Mouse (Mus musculus): ENCODE data around the gene Sec61g. TPM values are rescaled to one million over a fixed set of nuclear protein-coding genes. Genes with fewer than 3 reads are reported as not detected.
"Not testable (repeated sequence)": the region's sequence is repeated elsewhere in the genome, so short reads cannot be mapped to it uniquely, and the experiment has no call there.

Sec61g gene
- total RNA-seq (2021) = 10 to 100 TPM in 1 of 2 experiments, 1 to 10 TPM in 1; 10.0 to 10.9 TPM

DNA sequence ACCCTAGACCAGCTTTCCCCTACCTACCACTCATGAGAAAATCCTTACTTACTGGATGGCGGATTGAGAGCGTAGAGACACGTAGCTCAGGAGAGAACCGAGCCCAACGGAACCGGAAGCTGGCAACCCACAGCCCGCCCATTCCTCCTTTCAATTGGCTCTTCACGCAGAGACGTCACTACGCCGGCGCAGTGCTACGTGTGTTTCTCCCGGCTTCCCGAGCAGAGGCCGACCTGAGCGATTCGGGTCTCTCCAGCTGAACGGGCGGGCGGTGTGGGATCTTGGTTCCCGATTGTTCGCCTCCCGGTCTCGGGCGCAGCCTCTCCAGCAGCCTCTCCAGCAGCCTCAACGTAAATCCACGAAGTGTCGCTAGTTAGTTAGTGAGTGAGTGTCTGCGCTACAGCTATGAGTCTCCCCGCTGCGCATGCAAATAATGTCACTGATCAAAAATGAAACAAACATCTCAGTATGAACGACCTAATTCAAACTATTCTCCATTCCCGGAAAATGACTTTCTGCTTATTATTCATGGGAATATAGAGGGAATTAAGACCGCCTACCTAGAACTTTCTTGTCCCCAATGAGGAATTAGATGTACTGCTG lies at the start of gene Sec61g:
TSS of gene Sec61g (minus strand) at position 433 of the 603 bp plus-strand sequence.
- peak; percentile 92 to 94 for DNase-seq

DNA sequence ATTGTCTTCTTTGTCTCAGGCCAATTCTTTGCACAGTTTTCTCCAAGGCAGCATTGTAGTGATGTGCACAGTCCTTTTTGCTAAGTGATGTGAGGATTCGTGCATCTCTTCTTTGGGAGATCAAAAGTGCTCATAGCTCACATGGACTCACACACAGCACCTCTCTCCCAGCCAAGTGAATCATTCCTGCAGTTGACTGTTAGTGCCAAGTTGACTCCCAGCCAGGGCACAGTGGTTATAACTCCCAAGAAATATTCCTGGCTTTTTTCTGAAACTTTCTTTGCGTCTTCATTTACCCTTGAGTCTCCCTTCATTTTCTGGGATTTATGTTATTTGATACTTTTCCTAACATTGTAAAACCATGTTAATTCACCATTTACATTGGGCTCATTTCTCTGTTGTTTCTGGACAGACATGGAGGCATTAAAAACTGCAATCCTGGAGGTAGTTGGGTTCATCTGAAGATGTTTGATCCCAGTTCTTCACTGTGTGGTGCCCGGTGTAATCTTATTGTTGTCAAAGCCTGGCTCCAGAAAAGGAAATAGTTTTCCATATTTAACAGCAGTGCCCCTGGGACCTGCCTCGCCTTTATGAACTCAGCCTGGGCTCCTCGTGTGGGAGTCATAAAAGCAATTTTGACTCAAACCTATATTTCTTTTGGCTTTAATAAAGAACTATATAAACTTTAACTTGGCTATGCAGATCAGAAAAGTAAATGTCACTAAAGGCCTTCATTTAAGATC lies 38.3 kb upstream of the Sec61g start:
- no peak for DNase-seq

DNA sequence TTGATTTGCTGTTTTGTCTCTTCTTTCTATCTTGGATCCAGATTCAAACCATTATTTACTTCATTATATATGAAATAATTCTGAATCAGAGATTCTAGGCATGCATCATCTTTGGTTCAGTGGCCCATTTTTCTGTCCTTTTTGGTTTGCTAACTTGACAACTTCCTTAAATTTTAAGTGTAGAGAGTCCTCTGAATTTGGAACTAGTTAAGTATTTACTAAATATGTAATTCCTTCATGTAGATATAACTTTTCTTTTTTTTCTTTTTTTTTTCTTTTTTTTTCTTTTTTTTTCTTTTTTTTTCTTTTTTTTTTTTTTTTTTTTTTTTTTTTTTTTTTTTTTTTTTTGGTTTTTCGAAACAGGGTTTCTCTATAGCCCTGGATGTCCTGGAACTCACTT lies 29.1 kb upstream of the Sec61g start:
- no peak for DNase-seq

DNA sequence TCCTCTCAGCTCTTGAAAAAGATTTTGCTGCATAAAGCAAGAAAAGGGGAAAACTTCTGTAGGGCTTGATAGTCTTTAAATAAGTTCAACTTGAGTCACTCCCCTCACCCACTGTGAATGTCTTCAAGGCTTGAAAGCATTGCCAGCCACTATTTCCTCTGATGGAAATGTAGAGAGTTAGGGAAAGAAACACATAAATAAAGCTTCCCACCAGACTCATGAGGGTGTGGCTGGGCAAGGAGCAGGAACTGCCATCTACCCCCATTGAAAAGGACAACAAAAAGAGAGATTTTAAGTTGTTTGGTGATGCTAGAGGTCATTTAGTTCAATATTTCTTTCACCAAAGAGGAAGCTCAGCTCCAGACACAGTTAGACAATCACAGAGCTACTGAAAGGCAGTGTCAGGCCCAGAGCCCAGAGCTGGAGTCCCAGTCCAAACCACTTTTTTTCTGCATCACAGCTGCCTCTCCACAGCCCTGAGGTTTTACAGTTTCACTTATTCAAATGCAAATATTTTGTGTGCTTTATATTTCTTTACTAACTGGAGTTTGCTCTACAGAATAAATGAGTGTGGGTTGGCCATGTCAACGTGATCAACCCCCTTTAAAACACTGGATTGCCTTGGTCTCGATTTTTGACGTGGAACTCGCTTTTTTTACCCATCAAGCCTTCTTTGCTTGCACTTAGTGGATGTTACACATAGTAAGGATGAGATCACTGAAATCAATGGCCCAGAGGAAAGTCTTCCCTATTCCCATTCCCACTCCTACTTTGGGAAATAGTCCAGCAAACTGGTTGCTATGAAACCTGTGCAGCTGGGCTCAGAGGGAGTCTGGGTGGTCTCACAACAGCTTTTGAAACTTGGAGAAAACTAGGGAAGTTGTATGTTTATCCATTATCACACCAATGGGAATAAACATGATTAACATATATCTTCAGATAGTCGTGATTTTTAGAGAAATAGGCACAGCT lies 26.6 kb upstream of the Sec61g start:
- DNase-seq = no peak

DNA sequence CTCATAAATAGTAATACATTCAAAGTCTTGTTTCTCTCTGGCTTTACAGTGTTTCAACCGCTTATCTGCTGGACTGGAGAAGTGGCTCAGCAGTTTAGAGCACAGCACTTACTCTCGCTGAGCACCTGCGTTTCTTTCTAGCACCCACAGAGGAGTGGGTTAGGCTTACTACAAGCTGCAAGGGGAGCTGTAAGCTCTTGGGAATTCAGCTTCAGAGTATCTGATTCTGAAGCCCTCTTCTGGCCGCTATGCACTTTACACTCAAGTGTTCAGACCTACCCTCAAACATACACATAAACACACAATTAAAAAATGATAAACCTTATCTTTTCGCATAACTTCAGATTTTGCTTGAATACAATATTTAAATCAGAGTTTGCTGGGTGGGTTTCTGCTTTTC lies 24.6 kb upstream of the Sec61g start:
- DNase-seq = no peak

DNA sequence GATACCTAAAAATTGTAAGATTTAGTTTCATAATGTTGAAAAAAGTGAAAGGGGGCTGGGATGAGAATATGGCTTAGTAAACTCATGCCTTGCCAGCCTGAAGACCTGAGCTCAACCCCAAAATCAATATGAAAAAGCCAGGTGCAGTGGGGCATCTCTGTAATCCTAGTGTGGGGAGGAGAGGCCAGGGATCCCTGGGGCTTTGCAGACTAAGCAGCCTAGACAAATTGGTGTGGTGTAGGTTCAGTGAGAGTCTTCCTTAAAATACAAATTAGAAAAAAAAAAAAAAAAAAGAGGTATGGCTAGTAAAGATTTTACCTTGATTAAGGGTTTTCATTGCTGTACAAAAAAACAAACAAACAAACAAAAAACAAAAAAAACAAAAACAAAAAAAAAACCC lies 20.6 kb upstream of the Sec61g start:
- DNase-seq = no peak

DNA sequence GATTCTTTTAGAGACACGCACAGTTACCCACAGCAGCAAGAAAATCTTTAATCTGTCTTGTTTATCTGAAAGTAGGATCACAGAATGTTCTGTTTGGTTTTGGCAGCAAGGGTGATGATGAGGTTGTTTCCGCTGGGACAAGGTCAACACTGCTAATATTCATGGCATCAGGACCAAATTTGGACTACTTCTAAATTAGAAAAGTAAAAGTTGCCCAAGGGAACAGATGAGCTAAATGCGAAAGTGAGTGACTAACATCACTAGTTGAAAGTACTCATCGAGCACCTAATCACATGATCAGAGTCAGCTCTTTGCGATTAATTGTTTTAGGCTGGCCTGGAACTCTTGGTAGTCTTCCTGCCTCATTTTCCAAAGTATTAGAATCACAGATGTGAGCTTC lies 20.1 kb upstream of the Sec61g start:
- DNase-seq = no peak

DNA sequence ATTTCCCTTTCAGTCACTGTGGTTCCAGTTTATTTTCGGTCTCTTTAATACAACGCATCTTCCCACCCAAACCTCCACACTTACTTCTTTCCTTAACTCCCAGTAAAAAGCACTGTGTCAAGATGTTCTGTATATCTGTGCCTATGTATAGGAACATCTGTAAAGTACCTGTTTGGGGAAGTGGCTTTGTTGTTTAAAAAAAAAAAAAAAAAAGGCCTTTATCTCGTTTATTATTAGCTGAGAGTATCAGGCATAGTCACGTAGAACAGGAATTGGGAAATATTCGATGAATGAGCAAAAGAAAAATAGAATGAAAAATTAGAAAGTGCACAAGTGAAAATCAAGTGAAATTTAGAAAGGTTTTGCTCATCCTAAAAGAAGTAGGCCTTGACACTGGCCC lies 19.5 kb upstream of the Sec61g start:
- DNase-seq = no peak

DNA sequence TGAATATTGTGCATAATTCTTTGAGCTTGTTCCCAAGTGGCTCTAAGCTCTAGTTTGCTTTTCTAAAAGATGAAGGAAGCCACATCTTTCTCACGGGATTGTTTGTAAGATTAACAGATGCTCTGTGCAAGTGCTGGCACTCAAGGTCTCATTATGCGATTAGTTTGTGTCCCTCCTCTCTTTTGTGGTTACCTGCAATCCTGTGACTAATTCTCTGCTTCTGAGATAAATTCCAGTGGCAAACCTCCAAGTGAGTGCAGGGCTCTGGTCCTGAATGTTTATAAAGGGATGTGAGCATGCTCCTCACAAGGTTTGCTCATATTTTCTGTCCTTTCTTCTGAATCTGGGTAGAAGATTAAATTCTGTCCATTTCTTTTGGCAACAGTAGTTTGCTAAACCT lies 18.2 kb upstream of the Sec61g start:
- DNase-seq = no peak

DNA sequence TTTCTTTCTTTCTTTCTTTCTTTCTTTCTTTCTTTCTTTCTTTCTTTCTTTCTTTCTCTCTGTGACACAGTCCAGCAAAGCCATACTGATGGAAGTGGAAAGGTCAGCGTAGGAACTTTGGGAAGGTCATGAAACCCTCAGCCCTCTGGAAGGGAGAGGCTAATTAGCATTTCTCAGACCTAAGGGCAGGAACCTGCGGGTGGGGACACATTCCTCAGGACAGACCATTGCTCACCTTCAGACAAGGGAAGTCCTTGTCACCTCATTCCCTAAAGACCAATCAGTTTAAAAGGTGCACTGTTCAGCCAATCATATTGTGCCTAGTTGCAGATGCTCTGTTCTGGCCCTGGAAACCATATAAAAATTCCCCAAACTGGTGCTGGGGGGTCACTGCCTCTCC lies 17.4 kb upstream of the Sec61g start:
- no peak for DNase-seq

DNA sequence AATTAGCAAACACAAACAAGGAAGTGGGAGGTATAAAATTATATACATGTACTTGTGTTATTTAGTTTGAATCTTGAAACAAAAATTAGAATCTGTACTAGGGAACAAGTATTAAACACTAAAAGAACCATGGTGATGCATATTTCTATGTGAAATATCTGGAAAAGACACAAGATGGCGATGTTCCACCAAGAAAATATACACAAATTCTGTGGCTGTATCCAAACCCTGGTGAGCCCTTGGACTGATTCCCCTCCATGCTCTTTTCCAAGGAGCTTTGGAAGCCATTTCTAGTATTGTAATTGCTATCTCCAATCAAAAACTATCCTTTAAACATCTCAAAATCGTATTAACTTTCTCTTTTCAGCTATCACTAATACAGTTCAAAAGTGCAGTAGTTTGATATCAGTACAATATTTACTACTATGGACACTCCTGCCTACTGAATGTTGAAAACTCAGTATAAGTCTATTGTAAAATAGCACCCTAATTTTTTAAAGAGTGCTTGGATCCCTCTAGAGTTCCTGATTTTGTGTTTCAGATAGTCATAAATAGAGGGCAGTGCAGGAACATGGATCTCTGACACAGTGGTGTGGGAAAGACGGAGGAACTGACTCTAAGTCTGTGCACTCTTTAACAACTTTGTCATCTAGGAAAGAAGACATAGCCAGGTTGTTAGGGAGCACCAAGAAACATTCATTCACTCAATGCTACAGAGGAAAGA lies 16.8 kb upstream of the Sec61g start:
- DNase-seq = no peak

DNA sequence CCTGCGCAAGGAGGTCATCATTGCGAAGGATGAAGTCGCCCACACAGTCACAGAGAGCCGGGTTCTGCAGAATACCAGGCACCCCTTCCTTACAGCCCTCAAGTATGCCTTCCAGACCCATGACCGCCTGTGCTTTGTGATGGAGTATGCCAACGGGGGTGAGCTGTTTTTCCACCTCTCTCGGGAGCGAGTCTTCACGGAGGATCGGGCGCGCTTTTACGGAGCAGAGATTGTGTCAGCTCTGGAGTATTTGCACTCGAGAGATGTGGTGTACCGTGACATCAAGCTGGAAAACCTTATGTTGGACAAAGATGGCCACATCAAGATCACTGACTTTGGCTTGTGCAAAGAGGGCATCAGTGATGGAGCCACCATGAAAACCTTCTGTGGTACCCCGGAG lies 6.8 kb upstream of the Sec61g start:
- not testable (repeated sequence) for DNase-seq

DNA sequence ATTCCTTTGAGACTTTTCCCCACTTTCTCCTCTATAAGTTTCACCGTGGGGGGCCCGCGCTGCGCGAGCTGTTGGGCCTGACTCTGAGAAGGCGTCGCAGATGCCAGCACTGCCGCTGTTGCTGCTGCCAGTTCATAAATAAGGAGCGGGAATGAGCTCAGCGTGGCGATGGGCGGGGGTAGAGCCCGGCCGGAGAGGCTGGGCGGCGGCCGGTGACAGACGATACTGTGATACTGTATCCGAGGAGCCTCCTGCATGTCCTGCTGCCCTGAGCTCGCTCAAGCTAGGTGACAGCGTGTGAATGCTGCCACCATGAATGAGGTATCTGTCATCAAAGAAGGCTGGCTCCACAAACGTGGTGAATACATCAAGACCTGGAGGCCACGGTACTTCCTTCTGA lies 5.9 kb upstream of the Sec61g start:
- DNase-seq = not testable (repeated sequence)

DNA sequence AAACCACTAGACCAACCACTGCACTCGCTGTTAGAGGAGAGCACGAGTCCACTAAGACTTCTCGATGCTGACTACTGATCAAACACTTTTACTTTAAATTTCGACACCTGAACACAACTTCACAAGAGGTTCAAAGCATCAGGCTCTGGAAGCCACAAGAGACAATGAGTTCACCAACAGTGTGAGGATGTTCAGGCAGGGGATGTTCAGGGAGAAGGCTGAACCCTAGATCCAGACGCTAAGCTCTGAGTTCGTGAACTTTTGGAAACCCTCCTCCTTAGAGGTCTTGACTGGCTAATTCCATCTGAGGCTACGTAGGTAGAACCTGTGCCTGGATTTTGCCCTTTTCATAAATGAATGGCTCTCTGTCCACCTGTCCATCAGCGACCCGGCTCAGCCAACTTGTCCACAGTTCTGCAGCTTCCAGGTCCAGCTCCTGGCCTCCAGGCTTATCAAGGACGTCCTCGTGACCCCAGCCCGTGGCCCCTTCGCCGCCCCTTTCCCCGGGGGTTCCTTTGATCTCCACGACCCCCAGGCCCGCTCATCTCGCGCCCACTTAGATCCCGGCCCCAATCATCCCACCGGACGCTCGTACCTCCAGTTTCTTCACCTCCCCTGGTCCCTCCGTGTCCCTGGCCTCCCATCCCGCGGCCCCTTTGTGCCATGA lies 766 bp downstream of the Sec61g start:
- DNase-seq = no peak

DNA sequence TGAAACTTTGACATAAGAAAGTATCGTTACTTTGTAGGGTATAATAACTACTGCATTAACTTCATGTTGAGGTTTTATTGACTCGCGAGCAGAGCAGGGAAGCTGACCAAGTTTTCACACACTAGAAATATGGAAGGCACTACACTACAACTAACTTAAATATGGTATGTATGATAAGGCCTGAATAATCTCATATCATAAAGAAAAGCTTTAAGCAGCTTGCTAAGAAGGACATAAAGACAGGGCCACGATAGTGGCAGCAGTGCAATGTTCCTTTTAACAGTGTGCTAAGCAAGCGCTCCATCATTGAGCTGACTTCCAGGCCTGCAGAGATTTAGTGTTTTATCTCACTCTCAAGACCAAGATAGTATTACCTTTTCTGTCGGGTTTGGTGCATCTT lies 2.3 kb downstream of the Sec61g start:
- DNase-seq = no peak

DNA sequence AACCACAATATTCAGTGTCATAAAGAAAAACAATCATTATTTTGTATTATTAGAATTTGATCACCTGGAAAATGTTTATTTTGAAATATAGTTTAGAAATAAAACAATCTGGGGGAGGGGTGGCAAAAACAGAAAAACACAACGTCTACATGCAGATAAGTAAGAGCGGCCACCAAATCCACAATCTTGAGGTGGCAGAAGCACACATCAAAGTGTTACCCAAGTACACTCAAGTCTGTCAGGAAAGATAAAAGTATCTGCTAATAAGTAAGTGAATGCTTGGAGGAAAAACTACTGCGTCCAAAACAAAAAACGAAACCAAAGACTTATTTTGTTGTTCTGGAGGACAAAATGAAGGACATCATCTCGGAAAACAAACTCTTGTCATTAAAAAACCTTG lies 5.1 kb downstream of the Sec61g start:
- no peak for DNase-seq

DNA sequence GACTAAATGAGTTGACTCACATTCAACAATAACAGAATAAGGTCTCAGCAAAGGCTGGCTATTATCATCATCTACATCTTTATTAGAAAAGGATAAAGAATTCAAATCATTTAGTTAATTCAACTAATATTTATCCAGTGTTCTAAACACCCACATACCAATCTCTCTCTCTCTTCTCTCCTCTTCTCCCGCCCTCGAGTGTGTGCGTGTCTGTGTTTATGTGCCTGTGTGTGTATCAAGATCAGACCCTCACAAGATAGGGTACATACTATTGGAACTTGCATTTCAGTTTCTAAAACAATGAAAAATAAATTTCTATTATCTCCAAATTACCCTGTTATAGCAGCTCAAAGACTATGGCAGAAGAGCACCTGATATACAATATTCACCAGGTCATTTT lies 5.5 kb downstream of the Sec61g start:
- no peak for DNase-seq

DNA sequence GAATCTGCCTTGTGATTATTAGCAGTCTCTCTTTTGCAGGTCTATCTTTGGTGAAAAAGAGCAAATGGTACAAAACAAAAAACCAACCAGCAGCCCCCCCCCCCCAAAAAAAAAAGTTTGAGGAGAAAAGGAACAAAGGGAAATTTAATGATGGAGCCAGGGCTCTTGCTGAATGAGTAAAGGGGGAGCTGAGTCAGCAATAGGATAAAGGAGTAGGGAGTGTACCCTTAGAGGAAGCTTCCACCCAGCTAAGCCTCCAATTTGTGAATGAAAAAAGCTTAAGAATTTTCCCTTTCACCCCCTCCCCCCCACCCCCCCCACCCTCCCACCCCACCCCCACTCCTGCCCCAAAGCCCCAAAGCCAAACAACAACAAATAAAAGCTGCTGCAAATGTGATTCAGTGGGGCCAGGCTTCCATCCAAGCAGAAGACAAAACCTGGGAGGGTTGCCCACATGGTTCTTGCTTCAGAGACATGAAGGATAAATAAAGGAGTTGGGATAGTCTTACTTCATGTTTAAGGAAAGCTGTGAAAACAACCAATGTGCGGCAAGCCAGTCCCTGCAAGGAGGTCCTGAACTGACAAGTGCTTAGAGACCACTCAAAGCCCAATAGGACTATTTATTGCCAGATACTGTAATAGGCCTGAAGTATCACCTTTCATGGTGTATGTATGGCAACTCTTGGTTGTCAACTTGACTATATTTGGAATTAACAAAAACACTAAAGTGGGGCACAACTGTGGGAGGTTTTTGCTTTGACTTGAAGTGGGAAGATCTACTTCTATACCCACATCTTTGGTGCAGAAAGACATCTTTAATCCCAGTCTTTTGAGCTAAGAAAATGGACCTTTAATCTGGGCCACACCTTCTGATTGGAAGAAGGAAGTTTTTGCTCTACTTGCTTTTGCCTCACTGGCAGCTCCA lies 9.3 kb downstream of the Sec61g start:
- DNase-seq = no peak

Data from layer of hippocampus, postnatal 36 days (tissue).